Mouse (Mus musculus) olfactory bulb, adult 2 months (tissue): ENCODE data around the gene Ets1. TPM values are rescaled to one million over a fixed set of nuclear protein-coding genes. Genes with fewer than 3 reads are reported as not detected.

Experiments used
- H3K27ac ChIP-seq: fragments of 200-500 bp; 2 replicates; pipeline ENCODE4 v1.5.1; 2012; ENCODE audit warnings: low read depth, low read length; ENCODE audit not compliant: insufficient read depth
- H3K4me1 ChIP-seq: fragments of 200-500 bp; 2 replicates; pipeline ENCODE4 v1.6.1; 2012; ENCODE audit warnings: low read length; ENCODE audit not compliant: control insufficient read depth, insufficient read depth
- H3K4me3 ChIP-seq: fragments of 200-500 bp; 2 replicates; pipeline ENCODE4 v1.5.1; 2012; ENCODE audit warnings: mild to moderate bottlenecking, low read depth, low read length, moderate library complexity; ENCODE audit not compliant: insufficient read depth
- CTCF ChIP-seq: fragments of 200-500 bp; IDR thresholded peaks from 2 replicates; pipeline ENCODE4 v1.5.1; 2012; ENCODE audit warnings: low read depth, mild to moderate bottlenecking, low read length, moderate library complexity; ENCODE audit not compliant: insufficient read depth
- POLR2A ChIP-seq: fragments of 200-500 bp; IDR thresholded peaks from 2 replicates; pipeline ENCODE4 v1.6.1; 2012; ENCODE audit warnings: mild to moderate bottlenecking, low read depth, low read length, moderate library complexity; ENCODE audit not compliant: insufficient read depth
- WGBS: fragments of 180-500 bp; shearing (Covaris S2); methylation state at CpG from one replicate; pipeline ENCODE4 v1.1.7; 2018; 5-methylcytosine and 5-hydroxymethylcytosine counted together
- polyA plus RNA-seq: library from polyadenylated mRNA; stranded (reverse); fragments of >200 nt; gene quantifications from 2 replicates; pipeline ENCODE4 v1.2.4, GENCODE M21; 2012; ENCODE audit warnings: low replicate concordance; ENCODE audit not compliant: missing spikeins, insufficient read depth, insufficient read length

Ets1 gene
- polyA plus RNA-seq, 1 experiment, result 306 TPM

GRCm38 (mm10) chr9:32612861-32613421, 23.1 kb upstream of the Ets1 start:
- no peak overlapping the region for H3K4me3 ChIP-seq
- no peak overlapping the region for H3K27ac ChIP-seq
- no peaks in the 10 kb centered on the region for H3K4me1 ChIP-seq
- TF ChIP-seq POLR2A (no peak), CTCF (no peak)
- WGBS, result 73% methylated on average over 6 of the region's 6 CpGs

DNA sequence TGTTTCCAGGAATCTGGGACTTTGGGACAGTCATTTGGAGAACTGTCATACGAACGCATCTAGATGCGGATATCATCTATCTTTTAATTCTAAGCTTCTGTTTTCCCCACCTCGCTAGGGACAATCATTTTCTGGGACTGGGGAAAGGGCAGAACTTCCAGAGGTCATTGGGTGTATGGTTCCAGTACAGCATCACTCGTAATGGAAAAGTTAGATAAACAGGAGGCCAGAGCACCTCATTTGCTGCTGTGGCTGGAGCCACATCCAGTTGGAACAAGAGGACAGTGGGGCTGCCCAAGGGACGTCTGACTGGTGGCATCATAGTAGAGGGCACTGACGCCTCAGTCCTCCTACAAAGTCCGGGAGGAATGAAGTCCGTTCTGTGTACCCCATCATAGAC, 21.8 kb upstream of the Ets1 start:
- no peak overlapping the region for H3K4me3 ChIP-seq
- no peaks in the 10 kb centered on the region for H3K4me1 ChIP-seq
- TF ChIP-seq POLR2A (no peak), CTCF (no peak)
- 94% methylated on average over 9 of the region's 9 CpGs for WGBS
- no peak overlapping the region for H3K27ac ChIP-seq

DNA sequence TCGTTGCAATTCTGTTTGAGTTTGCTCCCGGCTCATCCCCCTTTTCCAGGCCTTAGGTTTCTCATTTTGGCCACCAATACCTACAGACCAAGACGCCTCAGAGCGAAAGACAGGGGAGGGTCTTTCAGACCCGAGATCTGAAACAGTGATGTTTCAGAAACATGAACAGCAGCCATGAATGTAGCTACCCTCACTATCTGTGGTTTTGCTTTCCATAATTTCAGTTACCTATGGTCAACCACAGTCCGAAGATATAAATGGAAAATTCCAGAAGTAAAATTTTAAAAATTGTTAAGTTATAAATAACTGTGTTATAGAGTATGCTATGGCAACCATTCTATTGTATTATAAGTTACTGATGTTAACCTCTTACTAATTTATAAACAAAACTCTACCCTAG, 20.6 kb upstream of the Ets1 start:
- TF ChIP-seq POLR2A (no peak), CTCF (no peak)
- WGBS, result 93% methylated on average over 6 of the region's 6 CpGs
- H3K4me1 ChIP-seq, result no peaks in the 10 kb centered on the region
- no peak overlapping the region for H3K4me3 ChIP-seq
- H3K27ac ChIP-seq, result no peak overlapping the region

DNA sequence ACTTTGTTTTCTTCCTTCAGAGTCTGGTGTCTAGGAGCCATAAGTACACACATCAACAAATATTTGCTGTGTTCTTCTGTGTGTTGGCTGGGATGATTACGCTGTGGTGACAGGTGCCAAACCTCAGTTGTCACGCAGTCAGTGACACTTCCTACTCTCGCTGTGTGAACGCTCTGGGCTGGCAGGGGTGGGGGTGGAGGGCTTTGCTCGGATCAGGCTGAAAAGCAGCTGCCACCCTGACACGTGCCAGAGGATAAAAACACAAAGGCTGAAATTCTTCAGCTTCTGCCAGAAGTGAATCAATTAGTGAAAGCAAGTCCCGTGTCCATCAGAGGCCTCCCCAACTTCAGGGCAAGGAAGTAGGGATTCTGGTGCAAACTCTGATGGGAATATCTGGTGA, 20.0 kb upstream of the Ets1 start:
- Histone ChIP-seq H3K27ac (no peak overlapping the region), H3K4me3 (no peak overlapping the region), H3K4me1 (no peaks in the 10 kb centered on the region)
- no peak for TF ChIP-seq CTCF
- no peak for TF ChIP-seq POLR2A
- 44% methylated on average over 7 of the region's 7 CpGs for WGBS

DNA sequence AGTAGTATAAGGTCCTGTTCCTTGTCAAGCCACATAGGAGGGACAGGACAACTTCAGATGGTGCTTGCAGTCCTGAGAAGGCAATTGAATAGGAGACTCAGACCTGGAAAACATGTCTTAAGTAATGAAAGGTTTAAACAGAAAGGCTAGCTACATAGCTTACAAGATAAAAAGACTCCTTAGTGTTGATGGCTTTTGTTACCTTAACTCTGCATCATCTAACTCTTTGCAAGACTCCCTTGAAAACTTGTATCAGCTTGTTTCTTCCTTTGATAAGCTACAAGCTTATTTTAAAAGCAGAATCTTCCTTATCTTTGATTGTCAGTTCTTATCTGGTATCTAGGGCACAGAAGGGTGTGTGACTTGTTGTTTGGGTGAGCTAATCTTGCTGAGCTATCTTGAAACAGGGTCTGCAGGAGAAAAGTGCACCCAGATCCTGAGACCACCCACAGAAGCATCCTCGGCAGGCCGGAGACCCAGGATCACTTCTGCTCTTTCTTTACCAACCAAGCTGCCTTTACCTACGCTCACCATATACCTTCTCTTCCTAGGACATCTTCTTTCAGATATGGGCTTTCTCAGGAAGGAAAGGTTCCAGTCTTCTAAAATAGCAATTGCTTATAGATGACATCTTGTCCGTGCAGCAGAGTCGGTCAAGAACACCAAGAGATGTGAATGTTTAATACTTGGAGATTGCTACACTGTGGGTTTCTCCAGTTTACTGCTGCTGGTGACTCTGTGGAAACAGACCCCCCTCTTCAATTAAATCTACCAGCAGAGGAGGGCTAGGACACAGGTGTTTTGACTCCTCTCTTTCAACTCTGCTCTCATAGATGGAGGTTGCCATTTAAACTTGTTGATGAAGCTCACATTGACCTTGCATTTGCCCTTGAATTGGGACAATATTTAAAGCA, 19.2 kb upstream of the Ets1 start:
- H3K4me1 ChIP-seq, result no peaks in the 10 kb centered on the region
- TF ChIP-seq POLR2A (no peak), CTCF (no peak)
- 98% methylated on average over 5 of the region's 5 CpGs for WGBS

GRCm38 (mm10) chr9:32617430-32617768, 18.6 kb upstream of the Ets1 start:
- TF ChIP-seq POLR2A (no peak), CTCF (no peak)
- 69% methylated on average over 5 of the region's 5 CpGs for WGBS
- Histone ChIP-seq H3K4me1 (no peaks in the 10 kb centered on the region), H3K27ac (no peak overlapping the region), H3K4me3 (no peak overlapping the region)

More for the DNA sequence above, 19.2 kb upstream of the Ets1 start:
- Histone ChIP-seq H3K4me3 (no peak overlapping the region), H3K27ac (no peak overlapping the region)

DNA sequence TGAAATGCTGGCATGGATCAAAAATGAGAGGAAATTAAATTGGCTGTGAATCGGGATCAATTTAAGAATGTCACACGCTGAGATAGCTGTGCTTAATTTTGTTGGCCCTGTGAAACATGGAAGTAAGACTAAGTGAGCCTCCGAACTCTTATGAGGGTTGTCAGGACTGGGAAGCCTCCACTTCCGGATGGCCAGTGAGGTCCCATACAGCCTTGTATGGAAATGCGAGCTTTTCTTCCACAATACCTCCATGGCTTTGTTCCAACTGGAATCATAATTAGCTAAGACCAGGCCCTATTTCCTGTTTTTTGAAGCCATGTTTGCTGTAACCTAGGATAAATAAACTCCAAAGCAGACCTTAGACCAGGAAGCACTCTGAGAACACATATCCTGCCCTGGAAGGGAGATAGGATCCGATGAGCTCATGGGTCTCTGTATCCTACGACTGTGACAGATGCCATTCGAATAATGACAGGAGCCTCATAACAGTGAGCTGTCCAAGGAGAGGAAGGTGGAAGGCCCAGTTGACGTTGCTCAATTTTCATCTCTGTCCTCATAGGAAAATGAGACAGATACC, 17.4 kb upstream of the Ets1 start:
- H3K4me1 ChIP-seq, result no peaks in the 10 kb centered on the region
- H3K4me3 ChIP-seq, result no peak overlapping the region
- WGBS, result 86% methylated on average over 9 of the region's 9 CpGs
- H3K27ac ChIP-seq, result no peak overlapping the region
- TF ChIP-seq POLR2A, result no peak
- no peak for TF ChIP-seq CTCF

DNA sequence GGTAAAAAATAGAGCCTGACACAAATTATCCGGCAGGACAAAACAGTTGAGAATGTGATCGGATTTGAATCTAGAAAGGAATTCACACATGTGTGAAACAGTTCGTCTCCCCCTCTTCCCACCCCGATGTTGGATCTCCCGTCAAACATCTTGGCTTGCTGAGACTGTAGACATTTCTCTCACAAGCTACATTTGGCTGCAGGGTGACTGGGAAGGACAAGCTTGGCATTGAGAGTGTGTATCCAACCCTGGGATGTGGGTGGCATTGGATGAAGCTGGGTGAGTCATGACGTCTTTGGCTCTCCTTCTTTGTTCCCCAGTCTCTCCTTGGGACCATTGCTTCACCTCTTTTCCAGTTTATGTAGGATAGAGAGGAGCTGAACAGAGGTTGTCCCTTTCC, 16.4 kb upstream of the Ets1 start:
- Histone ChIP-seq H3K4me3 (no peak overlapping the region), H3K27ac (no peak overlapping the region), H3K4me1 (no peaks in the 10 kb centered on the region)
- WGBS, result 80% methylated on average over 6 of the region's 6 CpGs
- no peak for TF ChIP-seq CTCF
- no peak for TF ChIP-seq POLR2A

DNA sequence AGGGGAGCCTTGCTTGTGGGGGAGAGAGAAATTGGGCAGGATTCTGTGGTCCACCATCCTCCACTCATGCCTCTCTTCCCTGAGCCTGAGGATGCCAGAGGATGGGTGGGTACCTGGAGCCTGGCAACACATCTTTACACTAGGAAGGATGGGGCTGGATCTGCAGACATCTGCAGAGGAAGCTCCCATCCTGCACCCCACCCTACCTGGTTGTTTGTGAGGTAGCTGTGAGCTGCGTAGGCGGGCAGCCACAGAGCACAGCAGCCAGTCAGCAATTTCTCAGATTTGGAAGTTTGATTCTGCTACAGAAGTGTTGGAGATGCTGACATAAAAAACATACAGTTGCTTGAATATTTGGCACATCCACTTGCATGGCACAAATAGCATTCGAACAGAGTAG, 15.6 kb upstream of the Ets1 start:
- no peak overlapping the region for H3K4me3 ChIP-seq
- no peak overlapping the region for H3K27ac ChIP-seq
- TF ChIP-seq CTCF (no peak), POLR2A (no peak)
- H3K4me1 ChIP-seq, result no peaks in the 10 kb centered on the region
- WGBS, result 86% methylated on average over 3 of the region's 3 CpGs
